Mouse (Mus musculus): ENCODE measurements around the gene Tspan1.

- peak; percentile 93 for TF ChIP-seq EP300 (IDR thresholded peaks at IDR 0.05; ENCODE audit: low read depth)
- TF ChIP-seq CTCF (IDR thresholded peaks at IDR 0.05; ENCODE audit: low read depth): no peak
Measured at GRCm38 (mm10) chr4:116193583-116194383, 26.4 kb upstream of the Tspan1 start.

Data from liver, postnatal 0 days (tissue).